Mouse (Mus musculus): Measurements from ENCODE around the gene Usp35. TPM values are rescaled to one million over a fixed set of nuclear protein-coding genes. Genes with fewer than 3 reads are reported as not detected.
A peak's percentile ranks its signal among the peaks of the same experiment; 100 is the strongest.

Usp35 gene
- under 1 TPM; 0.75 to 0.76 TPM for total RNA-seq (2021)
- long read RNA-seq, experiment 1: 0 reads
- long read RNA-seq, experiment 2, partial matches to known transcripts: 1 of 1 reads
- long read RNA-seq, experiment 2, other reads (novel, unspliced or antisense): 0 of 1 reads

- DNase-seq: peak; percentile 98
- intact Hi-C loops (cut with DNase I; ENCODE audit: low total_unique reads): no loop called here
These were observed at the start of gene Usp35, which contains the start of gene Kctd21 for GRCm38 (mm10) chr7:97331726-97332666. Gene Usp35, minus strand, starts transcription at chr7:97332020. Gene Kctd21, plus strand, starts transcription at chr7:97332327.

- DNase-seq: no peak
- intact Hi-C loops (cut with DNase I; ENCODE audit: low total_unique reads): no loop called here
These were observed 48.8 kb upstream of the Usp35 start for GRCm38 (mm10) chr7:97380500-97381123.

DNA sequence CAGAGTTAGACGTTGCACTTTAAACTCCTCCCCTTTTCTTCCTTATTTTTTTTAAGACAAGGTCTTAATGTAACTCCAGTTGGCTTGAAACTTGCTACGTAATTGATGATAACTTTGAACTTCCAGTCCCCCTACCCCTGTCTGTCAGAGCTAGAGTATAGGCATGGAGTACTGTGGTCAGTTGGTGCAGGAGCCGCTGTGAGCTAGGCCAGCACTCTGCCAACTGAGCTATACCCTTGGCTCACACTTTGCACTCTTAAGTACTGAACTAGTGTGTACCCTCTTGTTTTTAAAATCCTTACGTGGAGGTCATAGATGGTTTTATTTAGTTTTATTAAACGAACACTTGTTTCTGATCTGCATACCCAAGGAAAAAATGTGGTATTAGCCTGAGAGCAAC, 47.5 kb upstream of the Usp35 start:
- no peak for DNase-seq
- intact Hi-C loops (cut with DNase I; ENCODE audit: low total_unique reads): no loop called here

DNA sequence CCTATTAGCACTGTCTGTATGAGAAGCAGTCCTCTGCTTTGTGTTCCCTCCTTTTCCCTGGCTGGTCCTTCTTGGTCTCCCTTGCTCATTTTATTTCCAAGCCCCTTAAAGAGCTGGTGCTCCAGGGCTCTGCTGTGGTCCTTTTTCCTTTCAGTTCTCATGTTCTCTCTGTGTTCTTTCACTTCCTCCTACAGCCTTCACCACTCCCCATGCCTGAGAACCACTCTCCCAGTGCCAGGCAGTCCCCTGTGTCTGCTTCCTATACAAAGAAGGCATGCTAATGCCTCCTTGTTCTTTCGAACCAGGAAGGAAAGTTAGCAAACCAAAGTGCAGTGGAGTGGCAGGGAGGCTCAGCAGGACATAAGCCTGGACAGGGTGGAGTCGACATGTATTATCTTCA, 44.1 kb upstream of the Usp35 start:
- intact Hi-C loops (cut with DNase I; ENCODE audit: low total_unique reads): no loop called here
- no peak for DNase-seq

DNA sequence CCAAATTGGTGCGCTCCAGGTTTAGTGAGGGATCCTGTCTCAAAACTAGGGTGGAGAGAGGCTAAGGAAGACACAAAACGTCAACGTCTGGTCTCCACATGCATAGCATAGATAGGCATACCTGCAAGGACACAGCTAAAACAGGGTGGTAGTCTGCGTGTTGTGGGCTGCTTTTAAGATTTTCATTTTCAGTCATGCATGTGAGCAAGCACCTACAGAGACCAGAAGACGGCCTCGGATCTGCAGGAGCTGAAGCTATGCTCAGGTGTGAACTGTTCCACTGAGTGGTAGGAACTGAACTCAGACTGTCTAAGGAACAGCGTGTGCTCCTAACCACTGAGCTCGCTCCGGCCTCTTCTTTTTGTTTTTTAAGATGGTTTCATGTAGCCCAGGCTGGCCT, 43.3 kb upstream of the Usp35 start:
- DNase-seq: no peak
- intact Hi-C loops (cut with DNase I; ENCODE audit: low total_unique reads): no loop called here

DNA sequence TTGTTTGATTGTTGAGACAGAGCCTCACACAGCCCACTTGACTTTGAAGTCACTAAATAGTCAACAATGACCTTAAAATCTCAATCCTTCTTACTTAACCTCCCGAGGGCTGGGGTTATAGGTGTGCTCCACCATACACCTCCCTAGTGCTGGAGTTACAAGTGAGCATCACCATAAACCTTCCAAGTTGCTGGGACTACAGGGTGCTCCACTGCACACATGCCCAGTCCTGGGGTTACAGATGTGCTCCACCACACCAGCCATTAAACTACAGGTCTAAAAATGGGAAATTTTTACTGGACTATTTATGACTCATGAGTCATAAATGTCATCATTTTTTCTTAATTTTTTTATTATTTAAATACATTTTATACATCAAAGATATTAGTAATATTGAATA, 34.1 kb upstream of the Usp35 start:
- DNase-seq: no peak
- intact Hi-C loops (cut with DNase I; ENCODE audit: low total_unique reads): no loop called here

DNA sequence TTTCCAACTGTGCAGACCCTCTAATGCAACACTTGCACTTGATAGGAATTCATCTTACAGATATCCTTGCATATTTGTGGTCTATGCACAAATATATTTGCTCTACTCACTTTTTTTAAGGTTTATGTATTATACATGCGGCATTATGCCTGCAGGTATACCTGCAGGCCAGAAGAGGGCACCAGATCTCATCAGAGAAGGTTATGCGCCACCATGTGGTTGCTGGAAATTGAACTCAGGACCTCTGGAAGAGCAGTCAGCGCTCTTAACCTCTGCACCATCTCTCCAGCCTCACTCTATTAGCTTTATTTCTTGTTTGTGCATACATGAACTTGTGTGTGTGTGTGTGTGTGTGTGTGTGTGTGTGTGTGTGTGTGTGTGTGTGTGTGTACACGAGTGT, 29.6 kb upstream of the Usp35 start:
- DNase-seq: no peak
- intact Hi-C loops (cut with DNase I; ENCODE audit: low total_unique reads): no loop called here

GRCm38 (mm10) chr7:97360955-97361354, 29.1 kb upstream of the Usp35 start:
- intact Hi-C loops (cut with DNase I; ENCODE audit: low total_unique reads): no loop called here
- DNase-seq: no peak

- no peak for DNase-seq
- intact Hi-C loops (cut with DNase I; ENCODE audit: low total_unique reads): no loop called here
These were observed 28.3 kb upstream of the Usp35 start for GRCm38 (mm10) chr7:97360166-97360565.

DNA sequence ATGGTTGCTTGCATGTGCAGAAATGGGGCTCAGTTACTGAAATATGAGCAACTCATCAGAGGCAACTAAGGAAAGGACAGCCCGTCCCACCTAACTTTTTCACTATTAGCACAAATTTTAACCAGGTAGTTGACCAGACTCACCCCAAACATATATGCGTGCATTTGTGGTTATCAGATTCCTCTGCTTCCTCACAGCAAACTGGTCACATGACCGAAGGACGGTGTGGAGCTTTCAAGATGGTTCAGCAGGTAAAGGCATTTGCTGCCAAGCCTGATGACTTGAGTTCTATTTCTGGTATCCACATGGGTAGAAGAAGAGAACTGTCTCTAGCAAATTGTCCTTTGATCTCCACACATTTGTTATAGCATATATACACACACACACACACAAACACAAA, 26.5 kb upstream of the Usp35 start:
- intact Hi-C loops (cut with DNase I; ENCODE audit: low total_unique reads): no loop called here
- DNase-seq: no peak

DNA sequence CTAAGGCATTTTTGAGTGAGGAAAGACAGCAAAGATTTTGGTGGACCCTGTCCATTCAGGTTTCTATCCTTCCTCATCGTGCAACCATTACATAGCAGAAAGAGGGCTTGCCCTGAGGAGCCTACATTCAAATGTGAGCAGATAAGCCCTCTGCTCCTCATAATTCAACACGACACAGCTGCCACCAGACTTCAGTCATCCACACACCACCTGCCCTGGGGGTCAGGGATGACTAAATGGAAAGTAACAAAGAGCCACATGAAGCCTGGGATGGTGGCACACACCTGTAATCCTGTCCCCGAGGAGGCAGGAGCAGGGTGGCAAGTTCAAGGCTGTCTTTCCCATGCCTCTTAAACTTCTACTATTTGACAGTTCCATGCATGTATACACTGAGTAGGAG, 26.0 kb upstream of the Usp35 start:
- DNase-seq: no peak
- intact Hi-C loops (cut with DNase I; ENCODE audit: low total_unique reads): no loop called here

DNA sequence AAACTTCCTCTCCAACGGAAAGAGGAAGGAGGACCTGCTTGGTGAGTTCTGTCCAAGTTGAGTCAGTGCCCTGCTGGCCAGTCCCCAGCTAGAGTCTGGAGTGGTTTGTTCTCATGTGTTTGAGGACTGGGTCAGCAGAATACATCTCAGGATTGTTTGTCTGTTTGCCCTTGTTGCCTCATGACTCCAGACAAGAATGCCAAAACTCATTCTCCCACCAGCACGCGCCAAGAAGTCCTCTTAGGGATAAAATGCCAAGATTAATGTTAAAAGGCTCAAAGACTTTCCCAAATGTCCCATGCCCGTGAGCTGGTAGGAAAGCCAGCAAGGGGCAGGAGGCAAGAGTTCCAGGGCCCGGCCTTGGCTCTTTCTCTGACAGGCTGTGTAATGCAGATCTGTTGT, 25.1 kb upstream of the Usp35 start:
- DNase-seq: peak; percentile 70
- intact Hi-C loops (cut with DNase I; ENCODE audit: low total_unique reads): no loop called here

- DNase-seq: no peak
- intact Hi-C loops (cut with DNase I; ENCODE audit: low total_unique reads): no loop called here
These were observed 24.4 kb upstream of the Usp35 start for GRCm38 (mm10) chr7:97356253-97356652.

- intact Hi-C loops (cut with DNase I; ENCODE audit: low total_unique reads): no loop called here
These were observed 23.4 kb upstream of the Usp35 start for GRCm38 (mm10) chr7:97355068-97355841.

GRCm38 (mm10) chr7:97353356-97353755, 21.5 kb upstream of the Usp35 start:
- DNase-seq: no peak
- intact Hi-C loops (cut with DNase I; ENCODE audit: low total_unique reads): no loop called here

More at GRCm38 (mm10) chr7:97355068-97355841, 23.4 kb upstream of the Usp35 start:
- no peak for DNase-seq

DNA sequence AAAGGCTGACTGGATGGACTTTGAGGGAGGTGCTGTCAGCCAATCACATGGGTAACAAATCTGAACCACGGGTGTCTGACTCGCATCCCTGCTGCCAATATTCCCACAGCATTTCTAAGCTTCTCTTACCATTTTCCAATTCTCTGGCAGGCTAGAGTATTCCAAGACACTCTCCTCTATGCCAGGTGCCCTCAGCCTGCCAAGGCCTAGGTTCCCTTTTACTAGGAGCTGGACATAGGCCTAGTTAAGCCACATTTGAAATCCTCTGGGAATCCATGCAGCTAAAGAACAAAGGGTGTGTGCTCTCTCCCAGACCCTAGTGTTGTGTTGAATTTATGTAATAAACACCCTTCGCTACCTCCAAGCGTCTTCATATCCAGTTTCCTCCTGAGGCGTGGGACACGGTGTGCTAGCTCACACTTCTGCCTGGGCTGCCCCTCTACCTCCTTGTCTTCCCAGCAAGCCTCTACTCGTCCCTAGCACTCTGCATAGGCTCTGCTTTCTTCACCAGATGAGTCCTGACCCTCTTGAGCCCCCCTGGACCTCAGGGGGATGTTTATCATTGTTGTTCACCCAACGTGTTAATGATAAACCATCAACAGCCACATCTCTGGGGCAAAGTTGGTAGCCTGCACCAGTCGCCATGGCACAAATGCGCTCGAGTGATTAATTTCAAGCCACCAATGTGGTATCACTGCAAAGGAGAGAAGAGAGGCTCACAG, 20.1 kb upstream of the Usp35 start:
- no peak for DNase-seq
- intact Hi-C loops (cut with DNase I; ENCODE audit: low total_unique reads): no loop called here

GRCm38 (mm10) chr7:97350891-97351290, 19.1 kb upstream of the Usp35 start:
- no peak for DNase-seq
- intact Hi-C loops (cut with DNase I; ENCODE audit: low total_unique reads): no loop called here

DNA sequence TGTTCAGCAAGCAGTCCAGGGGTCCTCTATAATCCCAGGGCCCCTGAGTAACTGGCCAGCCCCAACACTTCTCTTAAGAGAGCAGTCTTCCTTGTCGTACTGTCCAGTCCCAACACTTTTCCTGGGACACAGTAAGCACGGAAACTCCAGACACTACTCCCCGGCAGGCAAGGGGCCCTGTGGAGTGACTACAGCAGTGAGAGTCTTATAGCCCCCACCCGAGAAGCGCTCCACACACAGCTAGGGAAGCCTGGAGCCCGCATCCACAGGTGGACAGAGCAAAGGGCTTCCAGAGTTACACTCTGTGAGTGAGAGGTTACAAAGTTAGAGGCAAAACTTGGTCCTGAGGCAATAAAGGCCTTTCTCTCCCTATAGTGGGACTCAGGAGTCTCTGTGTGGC, 17.6 kb upstream of the Usp35 start:
- intact Hi-C loops (cut with DNase I; ENCODE audit: low total_unique reads): no loop called here
- no peak for DNase-seq

GRCm38 (mm10) chr7:97348836-97349235, 17.0 kb upstream of the Usp35 start:
- no peak for DNase-seq
- intact Hi-C loops (cut with DNase I; ENCODE audit: low total_unique reads): no loop called here

Measured in gastrocnemius, postnatal 14 days (tissue).